Mouse (Mus musculus) spleen, postnatal 4 days (tissue): Measurements from ENCODE around the gene Mrpl55.
"Not testable (repeated sequence)": the region's sequence is repeated elsewhere in the genome, so short reads cannot be mapped to it uniquely, and the experiment has no call there.

Experiments used
- DNase-seq, 2 experiments: peaks; one replicate each; pipeline ENCODE4 v3.0.0; 2022; ENCODE audit warnings: low spot score in 2 of 2

Gene Mrpl55

DNA sequence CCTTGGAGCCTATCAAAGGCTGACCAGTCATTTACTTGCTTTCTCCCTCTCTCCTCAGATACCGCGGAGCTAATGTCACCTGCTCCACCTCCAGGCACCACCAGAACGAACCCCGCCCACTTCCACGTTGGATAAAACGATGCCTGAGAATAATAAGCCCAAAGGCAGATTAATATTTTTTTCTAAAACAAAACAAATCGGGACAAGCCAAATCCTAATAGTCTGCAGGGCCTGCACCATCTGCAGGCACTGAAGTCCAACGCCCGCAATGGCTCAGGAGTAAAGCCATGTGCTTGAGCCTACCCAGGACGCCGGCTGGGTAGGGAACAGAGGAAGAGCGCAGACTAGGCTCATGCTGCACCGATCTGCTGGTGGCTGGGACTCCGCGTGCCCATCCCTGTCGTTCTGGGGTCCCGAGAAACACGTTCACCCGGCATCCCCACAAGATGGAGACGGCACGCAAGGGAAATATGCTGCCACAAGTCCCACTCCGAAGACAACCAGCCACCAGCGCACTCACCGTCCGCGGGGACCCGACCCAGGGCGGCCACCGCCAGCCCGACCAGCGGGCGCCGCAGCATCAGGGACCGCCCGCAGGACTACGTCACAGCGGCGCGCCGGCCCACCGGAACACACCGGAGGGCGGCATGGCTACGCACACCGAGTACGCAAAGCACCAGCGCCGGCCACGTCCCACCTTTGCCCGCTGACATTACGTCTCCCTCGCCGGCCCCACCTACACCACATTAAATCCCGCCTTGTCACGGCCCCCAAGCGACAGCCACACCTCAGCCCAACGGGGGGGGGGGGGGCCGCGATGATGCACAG is 10.8 kb upstream of the Mrpl55 start:
- peak; percentile 87 to 91 for DNase-seq

GRCm38 (mm10) chr11:59192059-59192386 is 10.3 kb upstream of the Mrpl55 start, which contains the start of gene Guk1:
TSS of gene Guk1 (minus strand) at chr11:59192212.
- no peak for DNase-seq

- no peak for DNase-seq
Observed at GRCm38 (mm10) chr11:59196230-59196629, 6.1 kb upstream of the Mrpl55 start.

GRCm38 (mm10) chr11:59201216-59202002 is 877 bp upstream of the Mrpl55 start:
- DNase-seq: peak in 1 of 2 experiments; percentile 61

- peak; percentile 91 to 96 for DNase-seq
Observed at GRCm38 (mm10) chr11:59208153-59208831, 6.0 kb downstream of the Mrpl55 start, which contains the start of gene 2310033P09Rik. TSS of gene 2310033P09Rik (plus strand) at chr11:59208321.

DNA sequence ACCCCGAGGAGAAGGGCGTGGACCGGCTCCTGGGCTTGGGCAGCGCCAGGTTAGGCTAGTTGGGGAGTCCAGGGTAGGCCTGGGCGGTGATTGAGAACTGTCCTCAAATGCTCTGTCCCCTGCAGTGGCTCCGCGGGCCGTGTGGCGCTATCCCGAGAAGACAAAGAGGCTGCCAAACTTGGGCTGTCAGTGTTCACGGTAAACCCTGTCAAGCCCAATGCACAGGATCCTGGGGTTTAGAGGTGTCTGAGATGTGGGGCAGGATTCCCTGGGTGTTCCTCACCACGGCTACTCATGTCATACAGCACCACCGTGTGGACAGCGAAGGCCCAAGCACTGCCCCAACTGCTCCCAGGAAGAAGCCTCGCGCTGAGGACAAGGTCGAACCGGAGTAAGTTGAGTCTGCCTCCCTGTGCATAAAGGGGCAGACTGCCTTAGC is 6.7 kb downstream of the Mrpl55 start:
- DNase-seq: peak; percentile 78 to 88

DNA sequence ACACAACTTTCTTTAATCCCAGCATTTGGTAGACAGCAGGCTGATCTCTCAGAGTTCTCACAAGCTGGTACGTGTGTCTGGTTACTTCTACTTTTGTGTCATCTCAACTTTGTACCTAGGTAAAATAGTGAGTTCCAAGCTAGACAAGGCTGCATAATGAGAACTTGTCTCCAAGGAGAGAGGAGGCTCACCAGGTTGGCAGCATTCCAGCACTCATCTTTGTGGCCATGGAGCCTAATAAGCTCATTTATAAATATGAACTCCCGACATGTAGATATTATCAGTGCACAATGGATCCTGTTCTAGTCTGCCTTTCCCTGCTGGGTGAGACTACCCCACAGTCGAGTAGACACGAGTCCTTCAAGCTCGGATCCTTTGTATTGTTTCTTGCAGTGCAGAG is 7.3 kb downstream of the Mrpl55 start:
- DNase-seq: no peak

DNA sequence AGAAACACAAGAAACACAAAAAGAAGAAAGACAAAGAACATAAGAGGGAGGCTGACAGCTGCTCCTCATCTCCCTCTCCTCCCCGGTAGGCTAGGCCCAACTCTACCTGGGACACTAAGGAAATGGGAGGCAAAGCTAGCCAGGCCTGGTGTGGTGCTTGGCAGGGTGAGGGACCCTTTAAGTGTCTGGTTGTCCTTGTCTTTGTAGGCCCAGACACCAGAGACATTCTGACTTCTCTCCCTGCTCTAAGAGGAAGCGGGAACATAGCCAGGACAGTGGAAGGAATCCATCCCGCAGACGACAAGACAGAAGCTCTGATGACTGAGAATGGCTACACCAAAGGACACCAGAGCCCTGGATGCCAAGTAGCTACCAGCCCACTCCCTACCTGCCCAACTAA is 7.7 kb downstream of the Mrpl55 start:
- no peak for DNase-seq

DNA sequence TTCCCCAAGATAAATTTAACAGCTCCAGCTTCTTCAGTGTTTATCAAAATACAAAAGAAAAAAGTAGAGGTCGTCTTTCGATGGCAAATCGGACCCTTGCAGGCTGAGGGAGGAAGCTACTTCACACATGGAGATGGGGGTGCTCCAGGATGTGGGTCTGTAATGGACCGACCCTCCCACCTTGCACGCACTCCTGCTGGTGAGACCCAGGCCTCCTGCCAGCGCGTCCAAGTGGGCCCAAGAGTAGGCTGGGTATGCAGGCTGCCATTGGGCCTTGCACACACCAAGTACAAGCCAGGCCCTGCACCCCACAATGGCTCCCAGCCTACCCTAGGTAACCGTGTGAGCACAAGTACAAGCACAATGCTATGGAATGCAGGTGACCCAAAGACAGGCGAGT is 9.3 kb downstream of the Mrpl55 start:
- DNase-seq: not testable (repeated sequence)

GRCm38 (mm10) chr11:59212320-59212719 is 10.0 kb downstream of the Mrpl55 start:
- peak; percentile 44 to 73 for DNase-seq

GRCm38 (mm10) chr11:59212892-59213494 is 10.7 kb downstream of the Mrpl55 start:
- DNase-seq: no peak

DNA sequence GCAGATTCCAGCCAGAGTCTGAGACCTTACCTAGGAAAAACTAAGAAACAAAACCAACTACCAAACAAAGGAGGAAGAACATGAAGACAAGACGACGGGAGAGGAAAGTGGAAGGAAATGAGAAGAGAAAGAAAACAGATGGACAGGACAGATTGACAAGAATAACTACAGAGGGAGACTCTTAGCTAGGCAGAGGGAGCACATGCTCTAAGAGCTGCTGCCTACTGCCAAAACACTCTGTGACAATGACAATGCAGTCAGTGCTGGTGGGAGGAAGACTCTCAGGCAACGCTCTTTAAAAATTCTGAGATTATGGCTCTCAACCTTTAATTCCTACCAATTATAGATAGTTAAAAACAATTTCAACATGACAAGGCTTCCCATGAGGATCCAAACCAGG is 14.7 kb downstream of the Mrpl55 start:
- no peak for DNase-seq

DNA sequence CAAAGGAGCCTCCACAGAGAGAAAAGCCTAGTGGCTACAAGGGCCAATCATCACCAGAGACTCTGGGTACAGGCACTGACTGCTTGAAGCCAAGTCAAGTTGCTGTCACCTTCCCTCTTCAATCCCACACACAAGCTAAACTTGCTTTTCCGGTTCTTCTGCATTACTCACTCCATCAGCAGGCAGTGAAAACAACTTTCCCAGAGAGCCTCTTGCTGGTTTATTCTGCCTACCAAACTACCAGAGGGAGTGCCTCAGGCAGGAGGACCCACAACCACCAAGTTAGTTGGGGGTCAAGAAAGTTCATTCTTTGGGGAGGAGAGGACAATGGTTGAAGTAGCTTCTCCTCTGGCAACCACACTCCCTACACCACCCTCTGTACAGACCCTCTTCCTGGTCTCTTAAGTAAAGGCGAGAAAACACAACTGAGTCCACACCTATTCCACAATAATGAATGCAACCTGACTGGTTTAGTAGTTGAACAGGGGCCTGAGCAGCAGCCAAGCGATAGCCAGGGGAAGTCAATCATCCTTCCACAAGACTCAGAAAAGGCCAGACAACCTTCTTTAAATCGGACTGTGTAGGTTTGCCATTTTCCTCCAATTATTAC is 16.2 kb downstream of the Mrpl55 start:
- no peak for DNase-seq

DNA sequence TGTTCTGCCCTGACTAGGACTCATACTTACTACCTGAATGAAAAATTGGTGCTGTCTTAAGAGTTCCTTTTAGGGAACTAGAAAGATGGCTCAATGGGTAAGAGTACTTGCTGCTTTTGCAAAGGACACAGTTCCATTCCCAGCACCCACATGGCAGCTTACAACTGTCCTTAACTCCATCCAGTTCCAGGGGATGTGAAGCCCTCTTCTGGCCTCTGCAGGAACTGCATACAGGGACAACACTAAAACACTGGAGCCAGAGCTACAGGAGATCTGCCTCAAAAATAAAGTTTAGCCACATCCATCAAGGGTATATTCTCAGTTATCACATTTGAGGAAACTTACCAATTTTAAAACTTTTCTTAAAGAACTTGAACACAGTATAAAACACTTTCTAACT is 16.8 kb downstream of the Mrpl55 start:
- peak; percentile 52 to 78 for DNase-seq

GRCm38 (mm10) chr11:59221604-59222003 is 19.3 kb downstream of the Mrpl55 start:
- no peak for DNase-seq

GRCm38 (mm10) chr11:59222306-59222705 is 20.0 kb downstream of the Mrpl55 start:
- DNase-seq: no peak

DNA sequence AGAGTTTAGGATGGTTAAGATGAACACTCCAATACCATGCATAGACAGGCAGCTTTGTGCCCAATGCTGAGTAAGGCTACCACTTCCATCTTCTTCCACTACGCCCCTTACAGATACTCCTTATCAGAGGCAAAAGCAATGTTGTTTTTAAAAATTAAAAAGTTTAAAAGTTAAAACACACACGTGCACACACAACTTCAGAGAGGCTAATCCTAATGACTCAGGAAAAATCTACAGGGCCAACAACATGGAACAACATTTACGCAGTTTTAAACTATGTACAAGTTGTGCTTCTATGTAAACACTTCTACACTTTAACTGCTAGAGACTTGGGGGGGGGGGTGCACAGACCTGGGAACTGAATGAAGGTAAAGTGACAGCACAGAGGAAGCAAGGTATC is 21.7 kb downstream of the Mrpl55 start:
- DNase-seq: no peak

GRCm38 (mm10) chr11:59224470-59224869 is 22.2 kb downstream of the Mrpl55 start:
- DNase-seq: no peak

- DNase-seq: no peak
Observed at GRCm38 (mm10) chr11:59225167-59225566, 22.9 kb downstream of the Mrpl55 start.

- DNase-seq: no peak
Observed at GRCm38 (mm10) chr11:59226251-59226650, 24.0 kb downstream of the Mrpl55 start.
